Mouse (Mus musculus): ENCODE data around the gene Snapc3. TPM values are rescaled to one million over a fixed set of nuclear protein-coding genes. Genes with fewer than 3 reads are reported as not detected.

Gene Snapc3
- total and polyA plus RNA-seq, 3 experiments: 18.2 to 28.7 (median 18.8) TPM

DNA sequence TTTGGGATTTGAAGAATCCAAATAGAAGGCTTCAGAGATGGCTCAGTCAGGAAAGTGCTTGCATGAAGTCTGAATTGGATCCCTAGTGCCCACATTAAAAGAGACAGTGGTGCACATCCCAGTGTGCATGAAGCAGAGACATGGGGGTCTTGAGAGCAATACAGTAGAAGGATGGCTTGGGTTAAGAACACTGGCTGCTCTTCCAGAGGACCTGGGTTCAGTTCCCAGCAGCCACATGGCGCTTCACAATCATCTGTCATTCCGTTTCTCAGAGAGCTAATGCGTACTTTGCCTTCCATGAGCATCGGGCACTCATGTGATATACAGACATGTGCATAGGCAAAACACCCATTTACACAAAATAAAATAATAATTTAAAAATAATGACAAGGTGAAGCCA, 7.6 kb downstream of the Snapc3 start:
- Histone ChIP-seq H3K27ac (ENCODE audit: insufficient read depth, low read depth) (no peak overlapping the region), H3K36me3 (replicated peaks in 1 of 2; ENCODE audit: control insufficient read depth in 1 of 2, insufficient read depth in 1 of 2, low read length in 1 of 2) (peaks cover 40 to 70% of the 10 kb centered on the region in 2 experiments), H3K9ac (ENCODE audit: insufficient read depth, low read depth) (no peak overlapping the region), H3K4me3 (replicated peaks in 1 of 3; ENCODE audit: low read depth in 2 of 3, low read length in 2 of 3, poor library complexity in 1 of 3) (no peak overlapping the region), H3K27me3 (replicated peaks) (no peaks in the 10 kb centered on the region), H3K9me3 (replicated peaks; ENCODE audit: low read length) (no peaks in the 10 kb centered on the region), H3K4me1 (ENCODE audit: control insufficient read depth in 1 of 2, insufficient read depth in 2 of 2) (peaks cover 0 to 13% of the 10 kb centered on the region in 2 experiments; a peak in 1 of 4 replicates), H3K79me2 (replicated peaks; ENCODE audit: control insufficient read depth, extremely low read depth, insufficient read depth, poor library complexity, severe bottlenecking) (peaks cover 3% of the 10 kb centered on the region), H3K4me2 (ENCODE audit: insufficient read depth, low read depth, poor library complexity, severe bottlenecking) (no peak overlapping the region)
- no peak for DNase-seq (ENCODE audit: extremely low read depth)
- dilution Hi-C loops (cut with MboI; ENCODE audit: extremely low pct_ligation_motif_present, extremely low pct_unique_long_range_greater_than_20kb, low sequenced_read_pairs) (no loop called here), in situ Hi-C loops (cut with MboI; ENCODE audit: low pct_ligation_motif_present, low pct_unique_long_range_greater_than_20kb, low sequenced_read_pairs) (no loop called here)
- TF ChIP-seq PAX5 (IDR thresholded peaks at IDR 0.05; ENCODE audit: low read length) (no peak), MAFK (IDR thresholded peaks at IDR 0.05; ENCODE audit: insufficient replicate concordance, low read length) (no peak), NELFE (IDR thresholded peaks at IDR 0.05; ENCODE audit: low read depth, low read length) (no peak), MAX (IDR thresholded peaks at IDR 0.05; ENCODE audit: low read length) (no peak), HCFC1 (IDR thresholded peaks at IDR 0.05; ENCODE audit: low read depth, low read length) (no peak), SIN3A (IDR thresholded peaks at IDR 0.05; ENCODE audit: low read length) (no peak), JUND (conservative IDR thresholded peaks at IDR 0.05; ENCODE audit: low read depth, low read length) (no peak), IRF4 (IDR thresholded peaks at IDR 0.05; ENCODE audit: low read depth, low read length) (no peak), RAD21 (IDR thresholded peaks at IDR 0.05; ENCODE audit: low read depth, low read length) (no peak), EP300 (IDR thresholded peaks at IDR 0.05; ENCODE audit: low read length) (no peak)

DNA sequence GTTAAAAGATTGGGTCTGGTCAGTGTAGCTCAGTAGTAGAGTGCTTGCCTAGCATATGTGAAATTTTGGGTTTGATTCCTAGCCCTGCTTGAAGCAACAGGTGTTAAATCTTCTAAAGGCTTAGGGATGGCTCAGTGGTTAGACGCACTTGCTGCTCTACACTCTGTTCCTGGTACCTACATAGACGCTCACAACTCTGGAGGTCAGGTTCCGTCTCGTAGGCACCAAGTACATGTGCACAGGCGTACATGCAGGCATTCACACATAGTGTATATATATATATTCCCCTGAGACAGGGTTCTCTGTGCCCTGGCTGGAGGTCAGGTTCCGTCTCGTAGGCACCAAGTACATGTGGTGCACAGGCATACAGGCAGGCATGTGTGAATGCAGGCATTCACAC, 9.6 kb downstream of the Snapc3 start:
- Histone ChIP-seq H3K79me2 (replicated peaks; ENCODE audit: control insufficient read depth, extremely low read depth, insufficient read depth, poor library complexity, severe bottlenecking) (peaks cover 10% of the 10 kb centered on the region), H3K27me3 (replicated peaks) (no peaks in the 10 kb centered on the region), H3K27ac (ENCODE audit: insufficient read depth, low read depth) (no peak overlapping the region), H3K9me3 (replicated peaks; ENCODE audit: low read length) (no peaks in the 10 kb centered on the region), H3K4me2 (ENCODE audit: insufficient read depth, low read depth, poor library complexity, severe bottlenecking) (no peak overlapping the region), H3K36me3 (replicated peaks in 1 of 2; ENCODE audit: control insufficient read depth in 1 of 2, insufficient read depth in 1 of 2, low read length in 1 of 2) (peaks cover 51 to 81% of the 10 kb centered on the region in 2 experiments), H3K9ac (ENCODE audit: insufficient read depth, low read depth) (no peak overlapping the region), H3K4me3 (replicated peaks in 1 of 3; ENCODE audit: low read depth in 2 of 3, low read length in 2 of 3, poor library complexity in 1 of 3) (no peak overlapping the region), H3K4me1 (ENCODE audit: control insufficient read depth in 1 of 2, insufficient read depth in 2 of 2) (peaks cover 0 to 9% of the 10 kb centered on the region in 2 experiments; a peak in 1 of 4 replicates)
- no peak for DNase-seq (ENCODE audit: extremely low read depth)
- TF ChIP-seq MAFK (IDR thresholded peaks at IDR 0.05; ENCODE audit: insufficient replicate concordance, low read length) (no peak), ZNF384 (IDR thresholded peaks at IDR 0.05; ENCODE audit: low read depth, low read length) (no peak), USF2 (conservative IDR thresholded peaks at IDR 0.05; ENCODE audit: low read depth, low read length) (no peak), RCOR1 (conservative IDR thresholded peaks at IDR 0.05; ENCODE audit: low read depth, low read length) (no peak), JUN (IDR thresholded peaks at IDR 0.05; ENCODE audit: insufficient read depth, low read depth, low read length) (no peak), HCFC1 (IDR thresholded peaks at IDR 0.05; ENCODE audit: low read depth, low read length) (no peak), NRF1 (IDR thresholded peaks at IDR 0.05; ENCODE audit: low read depth, low read length) (no peak), PAX5 (IDR thresholded peaks at IDR 0.05; ENCODE audit: low read length) (no peak), KAT2A (IDR thresholded peaks at IDR 0.05; ENCODE audit: insufficient replicate concordance, low read length) (no peak), CTCF (conservative IDR thresholded peaks at IDR 0.05 in 1 of 2, IDR thresholded peaks at IDR 0.05 in 1 of 2; ENCODE audit: low read depth in 2 of 2, low read length in 2 of 2) (no peak), NELFE (IDR thresholded peaks at IDR 0.05; ENCODE audit: low read depth, low read length) (no peak), MYC (IDR thresholded peaks at IDR 0.05; ENCODE audit: low read depth, low read length) (no peak)
- dilution Hi-C loops (cut with MboI; ENCODE audit: extremely low pct_ligation_motif_present, extremely low pct_unique_long_range_greater_than_20kb, low sequenced_read_pairs): no loop called here
- in situ Hi-C loops (cut with MboI; ENCODE audit: low pct_ligation_motif_present, low pct_unique_long_range_greater_than_20kb, low sequenced_read_pairs): no loop called here

Measured in CH12.LX (cell line).